Mouse (Mus musculus) bone marrow, adult 2 months (tissue): ENCODE data around the gene Abtb1. TPM values are rescaled to one million over a fixed set of nuclear protein-coding genes. Genes with fewer than 3 reads are reported as not detected.

Experiments used
- H3K27ac ChIP-seq: fragments of 200-500 bp; 2 replicates; pipeline ENCODE4 v1.5.1; 2012; ENCODE audit warnings: low read depth, mild to moderate bottlenecking, control low read depth, inconsistent platforms, low read length; ENCODE audit not compliant: control insufficient read depth, poor library complexity, insufficient read depth
- H3K4me1 ChIP-seq: fragments of 200-500 bp; 2 replicates; pipeline ENCODE4 v1.6.1; 2011; ENCODE audit warnings: low read length; ENCODE audit not compliant: control insufficient read depth, insufficient read depth
- H3K4me3 ChIP-seq: fragments of 200-500 bp; replicated peaks from 2 replicates; pipeline ENCODE3; 2011; ENCODE audit warnings: mild to moderate bottlenecking, low read depth, low read length, control low read depth; ENCODE audit not compliant: control insufficient read depth
- CTCF ChIP-seq: fragments of 200-500 bp; IDR thresholded peaks from 2 replicates; pipeline ENCODE4 v1.5.1; 2011; ENCODE audit warnings: low read length, control low read depth; ENCODE audit not compliant: control insufficient read depth, insufficient read depth
- POLR2A ChIP-seq: fragments of 200-500 bp; IDR thresholded peaks from 2 replicates; pipeline ENCODE4 v1.6.1; 2011; ENCODE audit warnings: low read depth, mild to moderate bottlenecking, control low read depth, low read length, borderline replicate concordance; ENCODE audit not compliant: control insufficient read depth
- WGBS: fragments of 180-500 bp; shearing (Covaris S2); methylation state at CpG from one replicate; pipeline ENCODE4 v1.1.7; 2018; 5-methylcytosine and 5-hydroxymethylcytosine counted together
- polyA plus RNA-seq: library from polyadenylated mRNA; stranded (reverse); fragments of >200 nt; gene quantifications from 2 replicates; pipeline ENCODE4 v1.2.4, GENCODE M21; 2011; ENCODE audit warnings: low replicate concordance; ENCODE audit not compliant: missing spikeins, insufficient read depth, insufficient read length

The Abtb1 gene
- polyA plus RNA-seq: 92.2 and 165 TPM in 2 replicates

GRCm38 (mm10) chr6:88841781-88842689 lies at the start of gene Abtb1:
Gene Abtb1 (minus strand): TSS chr6:88841984.
- H3K4me1 ChIP-seq: peaks cover 2% of the 10 kb centered on the region
- peak within 1 kb of the TSS; percentile 95 for H3K4me3 ChIP-seq
- peak within 1 kb of the TSS; percentile 96 for H3K27ac ChIP-seq
- under 1% methylated on average over 72 of the region's 72 CpGs for WGBS
- TF ChIP-seq POLR2A (peak; percentile 69; the same call in 1 of the 2 replicates), CTCF (peak; percentile 60)

GRCm38 (mm10) chr6:88890832-88891231 lies 49.0 kb upstream of the Abtb1 start:
- H3K4me3 ChIP-seq: no peak overlapping the region
- 90% methylated on average over 7 of the region's 7 CpGs for WGBS
- no peaks in the 10 kb centered on the region; the same call in 1 of the 2 replicates for H3K4me1 ChIP-seq
- no peak overlapping the region for H3K27ac ChIP-seq
- TF ChIP-seq CTCF (no peak), POLR2A (no peak)

- TF ChIP-seq POLR2A (no peak), CTCF (no peak)
- Histone ChIP-seq H3K4me3 (no peak overlapping the region), H3K4me1 (no peaks in the 10 kb centered on the region; the same call in 1 of the 2 replicates), H3K27ac (no peak overlapping the region)
- 91% methylated on average over 13 of the region's 13 CpGs for WGBS
Measured at GRCm38 (mm10) chr6:88889410-88890042, 47.7 kb upstream of the Abtb1 start.

- H3K27ac ChIP-seq: no peak overlapping the region
- no peaks in the 10 kb centered on the region; the same call in 1 of the 2 replicates for H3K4me1 ChIP-seq
- no peak for TF ChIP-seq CTCF
- TF ChIP-seq POLR2A: no peak
- H3K4me3 ChIP-seq: no peak overlapping the region
- 85% methylated on average over 2 of the region's 2 CpGs for WGBS
Measured at GRCm38 (mm10) chr6:88886417-88886967, 44.7 kb upstream of the Abtb1 start.

- H3K4me1 ChIP-seq: no peaks in the 10 kb centered on the region; the same call in 1 of the 2 replicates
- peak overlapping the region; percentile 12; the same call in 1 of the 2 replicates for H3K27ac ChIP-seq
- TF ChIP-seq POLR2A (no peak), CTCF (no peak)
- 89% methylated on average over 12 of the region's 12 CpGs for WGBS
- no peak overlapping the region for H3K4me3 ChIP-seq
Measured at GRCm38 (mm10) chr6:88885644-88886416, 44.0 kb upstream of the Abtb1 start.

GRCm38 (mm10) chr6:88884690-88885089 lies 42.9 kb upstream of the Abtb1 start:
- TF ChIP-seq POLR2A: no peak
- no peak for TF ChIP-seq CTCF
- 96% methylated on average over 17 of the region's 17 CpGs for WGBS
- no peaks in the 10 kb centered on the region; the same call in 1 of the 2 replicates for H3K4me1 ChIP-seq
- H3K4me3 ChIP-seq: no peak overlapping the region
- no peak overlapping the region for H3K27ac ChIP-seq

GRCm38 (mm10) chr6:88884195-88884594 lies 42.4 kb upstream of the Abtb1 start:
- no peak overlapping the region for H3K27ac ChIP-seq
- TF ChIP-seq POLR2A (no peak), CTCF (no peak)
- 97% methylated on average over 10 of the region's 10 CpGs for WGBS
- no peak overlapping the region for H3K4me3 ChIP-seq
- H3K4me1 ChIP-seq: no peaks in the 10 kb centered on the region; the same call in 1 of the 2 replicates

- Histone ChIP-seq H3K4me1 (no peaks in the 10 kb centered on the region), H3K4me3 (no peak overlapping the region), H3K27ac (no peak overlapping the region)
- no peak for TF ChIP-seq CTCF
- TF ChIP-seq POLR2A: no peak
- WGBS: 90% methylated on average over 7 of the region's 7 CpGs
Measured at GRCm38 (mm10) chr6:88881334-88881733, 39.5 kb upstream of the Abtb1 start.
